Mouse (Mus musculus) CH12.LX (cell line): Measurements from ENCODE around the gene Mroh3. TPM values are rescaled to one million over a fixed set of nuclear protein-coding genes. Genes with fewer than 3 reads are reported as not detected.

ENCODE experiments used
- DNase-seq: peaks from one replicate; pipeline ENCODE4 v3.0.0-alpha.2; 2013; ENCODE audit errors: extremely low read depth
- H3K27ac ChIP-seq: 2 replicates; pipeline ENCODE4 v1.5.1; 2012; ENCODE audit warnings: low read depth, mild to moderate bottlenecking, control low read depth, moderate library complexity; ENCODE audit not compliant: insufficient read depth
- H3K27me3 ChIP-seq: replicated peaks from 2 replicates; pipeline ENCODE3; 2012; ENCODE audit warnings: inconsistent platforms
- H3K36me3 ChIP-seq, 2 experiments: replicated peaks in 1 of 2; 2 replicates each; pipeline versions ENCODE3 to v1.6.1; 2012; ENCODE audit warnings: inconsistent platforms in 1 of 2, low read length in 1 of 2, mild to moderate bottlenecking in 1 of 2, mixed read lengths in 1 of 2, moderate library complexity in 1 of 2; ENCODE audit not compliant: control insufficient read depth in 1 of 2, insufficient read depth in 1 of 2
- H3K4me1 ChIP-seq, 2 experiments: 2 replicates each; pipeline ENCODE4 v1.6.1; 2012; ENCODE audit warnings: inconsistent platforms in 1 of 2, moderate library complexity in 1 of 2; ENCODE audit not compliant: insufficient read depth in 2 of 2, control insufficient read depth in 1 of 2
- H3K4me2 ChIP-seq: 2 replicates; pipeline ENCODE4 v1.6.1; 2012; ENCODE audit warnings: low read depth, mild to moderate bottlenecking, control low read depth; ENCODE audit not compliant: poor library complexity, insufficient read depth, severe bottlenecking
- H3K4me3 ChIP-seq, 3 experiments: fragments of 150-350 bp in 1 of 3; sonication (generic) in 1 of 3; replicated peaks in 1 of 3; 2 replicates each; pipeline versions ENCODE3 to v1.5.1; 2011 to 2012; ENCODE audit warnings: low read depth in 2 of 3, low read length in 2 of 3, mild to moderate bottlenecking in 2 of 3, moderate library complexity in 2 of 3, control low read depth in 1 of 3, improper control_type of control experiment in 1 of 3, inconsistent platforms in 1 of 3, mixed read lengths in 1 of 3; ENCODE audit not compliant: poor library complexity in 1 of 3
- H3K79me2 ChIP-seq: replicated peaks from 2 replicates; pipeline ENCODE4 v1.6.1; 2012; ENCODE audit warnings: mild to moderate bottlenecking, moderate library complexity; ENCODE audit not compliant: control insufficient read depth, poor library complexity, insufficient read depth, severe bottlenecking; ENCODE audit errors: extremely low read depth
- H3K9ac ChIP-seq: 2 replicates; pipeline ENCODE4 v1.6.1; 2012; ENCODE audit warnings: low read depth, mild to moderate bottlenecking, control low read depth, moderate library complexity; ENCODE audit not compliant: insufficient read depth
- H3K9me3 ChIP-seq: replicated peaks from 2 replicates; pipeline ENCODE3; 2012; ENCODE audit warnings: low read length, inconsistent platforms, mixed read lengths
- BHLHE40 ChIP-seq: IDR thresholded peaks from 2 replicates; pipeline ENCODE4 v1.6.1; 2011; ENCODE audit warnings: mild to moderate bottlenecking, low read depth, low read length, improper control_type of control experiment
- CHD1 ChIP-seq: IDR thresholded peaks from 2 replicates; pipeline ENCODE4 v1.6.1; 2012; ENCODE audit warnings: low read depth, low read length, improper control_type of control experiment, inconsistent platforms
- CHD2 ChIP-seq: IDR thresholded peaks from 2 replicates; pipeline ENCODE4 v1.6.1; 2011; ENCODE audit warnings: low read length, improper control_type of control experiment
- E2F4 ChIP-seq: IDR thresholded peaks from 2 replicates; pipeline ENCODE4 v1.6.1; 2011; ENCODE audit warnings: low read depth, low read length, improper control_type of control experiment; ENCODE audit not compliant: insufficient replicate concordance
- ELF1 ChIP-seq: IDR thresholded peaks from 2 replicates; pipeline ENCODE4 v1.6.1; 2014; ENCODE audit warnings: low read depth, mild to moderate bottlenecking, inconsistent platforms, low read length, improper control_type of control experiment
- EP300 ChIP-seq: IDR thresholded peaks from 2 replicates; pipeline ENCODE4 v1.6.1; 2011; ENCODE audit warnings: low read length, improper control_type of control experiment
- ETS1 ChIP-seq: conservative IDR thresholded peaks from 2 replicates; pipeline ENCODE4 v1.6.1; 2012; ENCODE audit warnings: low read depth, mild to moderate bottlenecking, inconsistent platforms, low read length, improper control_type of control experiment, moderate library complexity
- HCFC1 ChIP-seq: IDR thresholded peaks from 2 replicates; pipeline ENCODE4 v1.6.1; 2012; ENCODE audit warnings: low read depth, mild to moderate bottlenecking, inconsistent platforms, low read length, improper control_type of control experiment
- IRF4 ChIP-seq: IDR thresholded peaks from 2 replicates; pipeline ENCODE4 v1.6.1; 2014; ENCODE audit warnings: low read depth, mild to moderate bottlenecking, inconsistent platforms, low read length, improper control_type of control experiment
- JUND ChIP-seq: conservative IDR thresholded peaks from 2 replicates; pipeline ENCODE4 v1.6.1; 2011; ENCODE audit warnings: low read depth, low read length, improper control_type of control experiment
- KAT2A ChIP-seq: IDR thresholded peaks from 2 replicates; pipeline ENCODE4 v1.6.1; 2012; ENCODE audit warnings: low read length, improper control_type of control experiment, inconsistent platforms; ENCODE audit not compliant: insufficient replicate concordance
- MAFK ChIP-seq: IDR thresholded peaks from 2 replicates; pipeline ENCODE4 v1.6.1; 2011; ENCODE audit warnings: low read length, improper control_type of control experiment; ENCODE audit not compliant: insufficient replicate concordance
- MAX ChIP-seq: IDR thresholded peaks from 2 replicates; pipeline ENCODE4 v1.6.1; 2011; ENCODE audit warnings: low read length, improper control_type of control experiment
- MAZ ChIP-seq: IDR thresholded peaks from 2 replicates; pipeline ENCODE4 v1.6.1; 2012; ENCODE audit warnings: low read depth, mild to moderate bottlenecking, inconsistent platforms, low read length, improper control_type of control experiment, moderate library complexity
- MEF2A ChIP-seq: IDR thresholded peaks from 2 replicates; pipeline ENCODE4 v1.6.1; 2014; ENCODE audit warnings: low read depth, mild to moderate bottlenecking, inconsistent platforms, low read length, improper control_type of control experiment, borderline replicate concordance
- MXI1 ChIP-seq: IDR thresholded peaks from 2 replicates; pipeline ENCODE4 v1.6.1; 2011; ENCODE audit warnings: mild to moderate bottlenecking, low read depth, low read length, improper control_type of control experiment
- MYC ChIP-seq: IDR thresholded peaks from 2 replicates; pipeline ENCODE4 v1.6.1; 2011; ENCODE audit warnings: low read depth, mild to moderate bottlenecking, improper control_type of control experiment, low read length
- NELFE ChIP-seq: IDR thresholded peaks from 2 replicates; pipeline ENCODE4 v1.6.1; 2011; ENCODE audit warnings: low read depth, low read length, improper control_type of control experiment
- NRF1 ChIP-seq: IDR thresholded peaks from 2 replicates; pipeline ENCODE4 v1.6.1; 2014; ENCODE audit warnings: low read depth, mild to moderate bottlenecking, inconsistent platforms, low read length, improper control_type of control experiment, moderate library complexity
- POLR2A ChIP-seq: IDR thresholded peaks from 2 replicates; pipeline ENCODE4 v1.6.1; 2011; ENCODE audit warnings: low read depth, mild to moderate bottlenecking, improper control_type of control experiment, low read length
- POLR2AphosphoS2 ChIP-seq: IDR thresholded peaks from 2 replicates; pipeline ENCODE4 v1.6.1; 2011; ENCODE audit warnings: low read depth, low read length, improper control_type of control experiment
- RAD21 ChIP-seq: IDR thresholded peaks from 2 replicates; pipeline ENCODE4 v1.6.1; 2011; ENCODE audit warnings: low read depth, mild to moderate bottlenecking, low read length, improper control_type of control experiment, moderate library complexity
- RCOR1 ChIP-seq: conservative IDR thresholded peaks from 2 replicates; pipeline ENCODE4 v1.6.1; 2012; ENCODE audit warnings: low read depth, mild to moderate bottlenecking, inconsistent platforms, low read length, improper control_type of control experiment
- SIN3A ChIP-seq: IDR thresholded peaks from 2 replicates; pipeline ENCODE4 v1.6.1; 2012; ENCODE audit warnings: low read length, improper control_type of control experiment, inconsistent platforms
- TBP ChIP-seq: conservative IDR thresholded peaks from 2 replicates; pipeline ENCODE4 v1.6.1; 2011; ENCODE audit warnings: low read depth, low read length, improper control_type of control experiment
- TCF12 ChIP-seq: IDR thresholded peaks from 2 replicates; pipeline ENCODE4 v1.6.1; 2014; ENCODE audit warnings: low read depth, mild to moderate bottlenecking, inconsistent platforms, low read length, improper control_type of control experiment
- UBTF ChIP-seq: IDR thresholded peaks from 2 replicates; pipeline ENCODE4 v1.6.1; 2012; ENCODE audit warnings: low read depth, mild to moderate bottlenecking, inconsistent platforms, low read length, improper control_type of control experiment, moderate library complexity
- USF1 ChIP-seq: IDR thresholded peaks from 2 replicates; pipeline ENCODE4 v1.6.1; 2014; ENCODE audit warnings: low read depth, mild to moderate bottlenecking, inconsistent platforms, low read length, improper control_type of control experiment
- ZC3H11A ChIP-seq: IDR thresholded peaks from 2 replicates; pipeline ENCODE4 v1.6.1; 2012; ENCODE audit warnings: low read depth, mild to moderate bottlenecking, inconsistent platforms, low read length, improper control_type of control experiment
- ZMIZ1 ChIP-seq: IDR thresholded peaks from 2 replicates; pipeline ENCODE4 v1.6.1; 2012; ENCODE audit warnings: low read depth, mild to moderate bottlenecking, inconsistent platforms, low read length, improper control_type of control experiment
- ZNF384 ChIP-seq: IDR thresholded peaks from 2 replicates; pipeline ENCODE4 v1.6.1; 2012; ENCODE audit warnings: low read depth, low read length, improper control_type of control experiment, inconsistent platforms
- dilution Hi-C: fragments of 300-500 bp; cut with MboI; formaldehyde crosslinking; loops from 2 replicates; pipeline ENCODE4 v1.14.3; 2020; ENCODE audit warnings: low sequenced_read_pairs; ENCODE audit not compliant: extremely low pct_unique_long_range_greater_than_20kb, extremely low pct_ligation_motif_present
- in situ Hi-C: fragments of 300-500 bp; cut with MboI; formaldehyde crosslinking; loops from 3 replicates; pipeline ENCODE4 v1.14.3; 2019; ENCODE audit warnings: low sequenced_read_pairs, low pct_ligation_motif_present, low pct_unique_long_range_greater_than_20kb, mixed read lengths
- polyA plus RNA-seq: library from polyadenylated mRNA; unstranded; fragments of >175 nt; gene quantifications from 2 replicates; pipeline ENCODE4 v1.2.1, GENCODE M21; 2012; ENCODE audit warnings: low read depth; ENCODE audit not compliant: insufficient read length
- total RNA-seq, 2 experiments: library from RNA; depleted of rRNA; stranded (reverse); fragments of 300-350 nt in 1 of 2; fragments of >200 nt in 1 of 2; gene quantifications; 2 replicates each; pipeline ENCODE4 v1.2.3; 2012 to 2014

Mroh3 gene
- total and polyA plus RNA-seq, 3 experiments: not detected

GRCm38 (mm10) chr1:136161333-136161921 lies 51.2 kb downstream of the Mroh3 start:
- peak overlapping the region in 2 of 3 experiments; percentile 15 to 27 for H3K4me3 ChIP-seq
- peak overlapping the region; percentile 73 for H3K9ac ChIP-seq
- H3K9me3 ChIP-seq: no peaks in the 10 kb centered on the region
- DNase-seq: peak; percentile 97
- peaks cover 75 to 83% of the 10 kb centered on the region in 2 experiments for H3K36me3 ChIP-seq
- TF ChIP-seq ZMIZ1 (peak; percentile 62; the same call in 1 of the 2 replicates), MAX (peak; percentile 74), IRF4 (peak; percentile 32), E2F4 (no peak), MAFK (no peak), ELF1 (peak; percentile 66), SIN3A (peak; percentile 97), USF1 (no peak), RCOR1 (peak; percentile 51; the same call in 1 of the 2 replicates), HCFC1 (peak; percentile 38; the same call in 1 of the 2 replicates), MEF2A (peak; percentile 69), CHD1 (peak; percentile 62; the same call in 1 of the 2 replicates), CHD2 (peak; percentile 71), MXI1 (peak; percentile 70), ZC3H11A (no peak), POLR2A (peak; percentile 45; the same call in 1 of the 2 replicates), KAT2A (0 out of 2 replicates have a peak, but pooled peaks have one; percentile 53), ZNF384 (no peak), BHLHE40 (peak; percentile 84), UBTF (peak; percentile 36; the same call in 1 of the 2 replicates), NELFE (0 out of 2 replicates have a peak, but pooled peaks have one; percentile 49), MAZ (peak; percentile 89), NRF1 (peak; percentile 36), TCF12 (peak; percentile 79), MYC (peak; percentile 79), EP300 (peak; percentile 81), RAD21 (no peak; the same call in 1 of the 2 replicates), TBP (no peak; the same call in 1 of the 2 replicates), JUND (peak; percentile 46; the same call in 1 of the 2 replicates), POLR2AphosphoS2 (no peak), ETS1 (peak; percentile 88)
- peaks cover 41 to 67% of the 10 kb centered on the region in 2 experiments for H3K4me1 ChIP-seq
- in situ Hi-C loops (loop anchor here (5.0 kb wide), 1 partner anchor 34 kb away; no protein-coding TSS in a partner anchor), dilution Hi-C loops (no loop called here)
- H3K79me2 ChIP-seq: no peaks in the 10 kb centered on the region; the same call in 1 of the 2 replicates
- no peaks in the 10 kb centered on the region for H3K27me3 ChIP-seq
- peak overlapping the region; percentile 60 for H3K4me2 ChIP-seq
- H3K27ac ChIP-seq: peak overlapping the region; percentile 97
